Mouse (Mus musculus): ENCODE measurements around the gene Cela3b. TPM values are rescaled to one million over a fixed set of nuclear protein-coding genes. Genes with fewer than 3 reads are reported as not detected.
A peak's percentile ranks its signal among the peaks of the same experiment; 100 is the strongest.

Gene Cela3b
- polyA plus RNA-seq, 1 experiment from 2014 or later = not detected

- H3K9me3 ChIP-seq = no peaks in the 10 kb centered on the region
- ATAC-seq (ENCODE audit: insufficient number of reproducible peaks, insufficient read depth, low FRiP score, low TSS enrichment, low read depth) = no peak
- H3K4me2 ChIP-seq = no peak overlapping the region
- no peak overlapping the region for H3K4me3 ChIP-seq
- H3K27ac ChIP-seq = no peak overlapping the region
- no peaks in the 10 kb centered on the region for H3K27me3 ChIP-seq
- H3K4me1 ChIP-seq = no peaks in the 10 kb centered on the region
- no peaks in the 10 kb centered on the region for H3K36me3 ChIP-seq
- WGBS = 91% methylated on average over 3 of the region's 3 CpGs
- no peak overlapping the region for H3K9ac ChIP-seq
Measured at GRCm38 (mm10) chr4:137405571-137405970, 24.8 kb downstream of the Cela3b start.

- Histone ChIP-seq H3K4me1 (no peaks in the 10 kb centered on the region), H3K4me2 (no peak overlapping the region), H3K4me3 (no peak overlapping the region), H3K27me3 (no peaks in the 10 kb centered on the region), H3K27ac (no peak overlapping the region), H3K9ac (no peak overlapping the region), H3K9me3 (no peaks in the 10 kb centered on the region), H3K36me3 (no peaks in the 10 kb centered on the region)
- no peak for ATAC-seq (ENCODE audit: insufficient number of reproducible peaks, insufficient read depth, low FRiP score, low TSS enrichment, low read depth)
- 74% methylated on average over 15 of the region's 15 CpGs for WGBS
Measured at GRCm38 (mm10) chr4:137396641-137397525, 33.5 kb downstream of the Cela3b start.

- Histone ChIP-seq H3K36me3 (no peaks in the 10 kb centered on the region; the same call in 1 of the 2 replicates), H3K9ac (no peak overlapping the region), H3K27ac (no peak overlapping the region), H3K4me1 (peaks cover 8% of the 10 kb centered on the region), H3K4me2 (no peak overlapping the region), H3K4me3 (no peak overlapping the region), H3K27me3 (no peaks in the 10 kb centered on the region), H3K9me3 (no peaks in the 10 kb centered on the region)
- no peak for ATAC-seq (ENCODE audit: insufficient number of reproducible peaks, insufficient read depth, low FRiP score, low TSS enrichment, low read depth)
- WGBS = 60% methylated on average over 9 of the region's 9 CpGs
Measured at GRCm38 (mm10) chr4:137393378-137394135, 36.8 kb downstream of the Cela3b start.

- Histone ChIP-seq H3K4me1 (peaks cover 8% of the 10 kb centered on the region), H3K4me2 (no peak overlapping the region), H3K9ac (no peak overlapping the region), H3K27ac (no peak overlapping the region), H3K9me3 (no peaks in the 10 kb centered on the region), H3K36me3 (no peaks in the 10 kb centered on the region; the same call in 1 of the 2 replicates), H3K27me3 (no peaks in the 10 kb centered on the region), H3K4me3 (no peak overlapping the region)
- WGBS = 85% methylated on average over 9 of the region's 9 CpGs
- no peak for ATAC-seq (ENCODE audit: insufficient number of reproducible peaks, insufficient read depth, low FRiP score, low TSS enrichment, low read depth)
Measured at GRCm38 (mm10) chr4:137392874-137393273, 37.5 kb downstream of the Cela3b start.

- ATAC-seq (ENCODE audit: insufficient number of reproducible peaks, insufficient read depth, low FRiP score, low TSS enrichment, low read depth) = no peak
- no peaks in the 10 kb centered on the region for H3K9me3 ChIP-seq
- no peaks in the 10 kb centered on the region for H3K27me3 ChIP-seq
- H3K4me1 ChIP-seq = peaks cover 8% of the 10 kb centered on the region
- no peak overlapping the region for H3K4me3 ChIP-seq
- H3K27ac ChIP-seq = no peak overlapping the region
- H3K4me2 ChIP-seq = no peak overlapping the region
- H3K9ac ChIP-seq = no peak overlapping the region
- no peaks in the 10 kb centered on the region; the same call in 1 of the 2 replicates for H3K36me3 ChIP-seq
- 89% methylated on average over 3 of the region's 3 CpGs for WGBS
Measured at GRCm38 (mm10) chr4:137391287-137391686, 39.1 kb downstream of the Cela3b start.

- Histone ChIP-seq H3K4me1 (peaks cover 8% of the 10 kb centered on the region), H3K9ac (no peak overlapping the region), H3K36me3 (no peaks in the 10 kb centered on the region; the same call in 1 of the 2 replicates), H3K27me3 (no peaks in the 10 kb centered on the region), H3K4me3 (no peak overlapping the region), H3K27ac (no peak overlapping the region), H3K9me3 (no peaks in the 10 kb centered on the region), H3K4me2 (no peak overlapping the region)
- no peak for ATAC-seq (ENCODE audit: insufficient number of reproducible peaks, insufficient read depth, low FRiP score, low TSS enrichment, low read depth)
- 94% methylated on average over 4 of the region's 4 CpGs for WGBS
Measured at GRCm38 (mm10) chr4:137390196-137390595, 40.1 kb downstream of the Cela3b start.

- H3K36me3 ChIP-seq = no peaks in the 10 kb centered on the region; the same call in 1 of the 2 replicates
- H3K9me3 ChIP-seq = no peaks in the 10 kb centered on the region
- H3K4me1 ChIP-seq = peaks cover 8% of the 10 kb centered on the region
- H3K4me2 ChIP-seq = peak overlapping the region; percentile 80
- peak overlapping the region; percentile 89 for H3K4me3 ChIP-seq
- peak overlapping the region; percentile 89 for H3K9ac ChIP-seq
- no peaks in the 10 kb centered on the region for H3K27me3 ChIP-seq
- H3K27ac ChIP-seq = no peak overlapping the region
- no peak for ATAC-seq (ENCODE audit: insufficient number of reproducible peaks, insufficient read depth, low FRiP score, low TSS enrichment, low read depth)
- 51% methylated on average over 6 of the region's 6 CpGs for WGBS
Measured at GRCm38 (mm10) chr4:137388983-137389382, 41.4 kb downstream of the Cela3b start.

- peaks cover 8% of the 10 kb centered on the region for H3K4me1 ChIP-seq
- no peaks in the 10 kb centered on the region for H3K9me3 ChIP-seq
- WGBS = under 1% methylated on average over 46 of the region's 46 CpGs
- H3K4me3 ChIP-seq = peak overlapping the region; percentile 89
- no peaks in the 10 kb centered on the region; the same call in 1 of the 2 replicates for H3K36me3 ChIP-seq
- H3K27me3 ChIP-seq = no peaks in the 10 kb centered on the region
- peak overlapping the region; percentile 89 for H3K9ac ChIP-seq
- peak; percentile 84; the same call in 1 of the 2 replicates for ATAC-seq (ENCODE audit: insufficient number of reproducible peaks, insufficient read depth, low FRiP score, low TSS enrichment, low read depth)
- peak overlapping the region; percentile 90 for H3K27ac ChIP-seq
- H3K4me2 ChIP-seq = peak overlapping the region; percentile 80
Measured at GRCm38 (mm10) chr4:137388059-137388794, 42.1 kb downstream of the Cela3b start.

- peak overlapping the region; percentile 80 for H3K4me2 ChIP-seq
- no peaks in the 10 kb centered on the region; the same call in 1 of the 2 replicates for H3K36me3 ChIP-seq
- peak overlapping the region; percentile 90 for H3K27ac ChIP-seq
- H3K9ac ChIP-seq = peak overlapping the region; percentile 89
- peak overlapping the region; percentile 89 for H3K4me3 ChIP-seq
- under 1% methylated on average over 20 of the region's 20 CpGs for WGBS
- H3K9me3 ChIP-seq = no peaks in the 10 kb centered on the region
- peaks cover 8% of the 10 kb centered on the region for H3K4me1 ChIP-seq
- no peak for ATAC-seq (ENCODE audit: insufficient number of reproducible peaks, insufficient read depth, low FRiP score, low TSS enrichment, low read depth)
- H3K27me3 ChIP-seq = no peaks in the 10 kb centered on the region
Measured at GRCm38 (mm10) chr4:137387482-137388058, 42.8 kb downstream of the Cela3b start.

GRCm38 (mm10) chr4:137380702-137381605 is 49.4 kb downstream of the Cela3b start:
- no peaks in the 10 kb centered on the region for H3K9me3 ChIP-seq
- H3K4me2 ChIP-seq = peak overlapping the region; percentile 44
- H3K4me3 ChIP-seq = 0 out of 2 replicates have a peak overlapping the region, but pooled peaks have one; percentile 6
- H3K4me1 ChIP-seq = peaks cover 7% of the 10 kb centered on the region; the same call in 1 of the 2 replicates
- no peaks in the 10 kb centered on the region for H3K36me3 ChIP-seq
- H3K9ac ChIP-seq = no peak overlapping the region
- ATAC-seq (ENCODE audit: insufficient number of reproducible peaks, insufficient read depth, low FRiP score, low TSS enrichment, low read depth) = no peak
- H3K27ac ChIP-seq = peak overlapping the region; percentile 23; the same call in 1 of the 2 replicates
- 30% methylated on average over 15 of the region's 16 CpGs for WGBS
- no peaks in the 10 kb centered on the region for H3K27me3 ChIP-seq
